Mouse (Mus musculus) testis, adult 2 months (tissue): ENCODE results near the gene Thsd4.

Source experiments
- CTCF ChIP-seq: fragments of 200-500 bp; IDR thresholded peaks from 2 replicates; pipeline ENCODE4 v1.5.1; 2012; ENCODE audit warnings: low read depth, mild to moderate bottlenecking, inconsistent platforms, low read length, moderate library complexity; ENCODE audit not compliant: control insufficient read depth, insufficient read depth, insufficient replicate concordance
- POLR2A ChIP-seq: fragments of 200-500 bp; IDR thresholded peaks from 2 replicates; pipeline ENCODE4 v1.6.1; 2012; ENCODE audit warnings: low read depth, mild to moderate bottlenecking, inconsistent platforms, low read length, moderate library complexity; ENCODE audit not compliant: control insufficient read depth

- TF ChIP-seq CTCF, result no peak
- TF ChIP-seq POLR2A, result no peak
These were observed 494.6 kb downstream of the Thsd4 start for GRCm38 (mm10) chr9:60027234-60027633.
